Mouse (Mus musculus): Measurements from ENCODE around the gene Hivep3. TPM values are rescaled to one million over a fixed set of nuclear protein-coding genes. Genes with fewer than 3 reads are reported as not detected.
A peak's percentile ranks its signal among the peaks of the same experiment; 100 is the strongest.

The Hivep3 gene
- total RNA-seq, 2 experiments from 2014 or later: 44.1 to 46.2 TPM

DNA sequence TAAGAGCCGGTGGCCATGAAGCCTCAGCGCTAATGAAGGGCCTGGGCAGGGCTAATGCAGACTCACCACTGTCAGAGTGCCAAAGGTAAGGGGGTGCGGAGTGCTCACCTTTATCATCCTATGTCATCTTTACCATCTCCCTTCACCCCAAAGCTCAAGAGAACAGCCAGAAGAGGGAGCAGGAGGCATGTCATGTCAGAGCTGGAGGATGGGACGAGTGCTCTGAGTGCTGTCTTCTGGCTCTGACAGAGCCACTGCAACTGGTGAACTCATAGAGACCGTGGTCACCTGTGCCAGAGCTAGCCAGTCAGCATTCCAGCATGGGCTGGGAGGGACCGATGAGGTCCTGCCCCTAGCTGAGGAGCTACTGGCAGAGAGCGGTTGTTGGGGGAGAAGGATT, 27.2 kb downstream of the Hivep3 start:
- no peak for DNase-seq (ENCODE audit: low spot score in 2 of 2)

GRCm38 (mm10) chr4:119761459-119762121, 28.0 kb downstream of the Hivep3 start:
- DNase-seq (ENCODE audit: low spot score in 2 of 2): no peak

DNA sequence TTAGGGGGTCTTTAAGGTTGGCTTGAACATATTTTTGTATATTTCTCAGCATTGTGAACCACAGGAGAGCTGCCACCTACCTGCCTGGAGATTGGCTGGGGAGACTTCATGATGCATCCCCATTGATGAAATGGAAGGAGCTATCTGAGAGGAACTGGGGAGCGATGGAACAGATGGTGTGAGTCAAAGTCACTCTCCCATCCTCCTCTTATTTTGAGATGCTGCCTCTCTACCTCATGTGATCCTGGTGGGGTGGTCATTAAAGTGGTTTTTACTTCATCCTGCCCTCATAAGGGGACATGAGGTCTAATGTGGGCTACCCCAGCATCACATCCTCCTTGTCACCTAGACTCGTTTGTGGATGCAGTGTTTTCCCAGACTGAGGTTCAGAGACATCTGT, 28.6 kb downstream of the Hivep3 start:
- no peak for DNase-seq (ENCODE audit: low spot score in 2 of 2)

DNA sequence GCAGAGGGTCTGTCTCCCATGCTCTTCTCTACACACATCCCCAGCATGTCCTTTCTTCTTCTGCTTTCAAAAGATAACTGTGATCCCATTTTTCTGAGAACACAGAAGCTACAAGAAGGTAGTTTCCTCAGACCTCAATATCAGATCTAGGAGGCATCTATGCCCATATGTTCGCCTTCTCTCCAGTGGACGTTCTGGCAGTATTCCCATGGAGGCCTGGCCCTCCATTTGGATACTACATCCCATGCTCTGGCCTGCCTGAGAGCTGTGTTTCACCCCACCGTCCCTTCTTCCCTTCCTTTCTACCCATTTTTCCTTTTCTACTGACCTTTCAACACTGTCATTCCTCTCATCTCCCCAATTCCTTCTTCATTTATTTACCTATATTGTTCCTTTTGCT, 34.5 kb downstream of the Hivep3 start:
- no peak for DNase-seq (ENCODE audit: low spot score in 2 of 2)

DNA sequence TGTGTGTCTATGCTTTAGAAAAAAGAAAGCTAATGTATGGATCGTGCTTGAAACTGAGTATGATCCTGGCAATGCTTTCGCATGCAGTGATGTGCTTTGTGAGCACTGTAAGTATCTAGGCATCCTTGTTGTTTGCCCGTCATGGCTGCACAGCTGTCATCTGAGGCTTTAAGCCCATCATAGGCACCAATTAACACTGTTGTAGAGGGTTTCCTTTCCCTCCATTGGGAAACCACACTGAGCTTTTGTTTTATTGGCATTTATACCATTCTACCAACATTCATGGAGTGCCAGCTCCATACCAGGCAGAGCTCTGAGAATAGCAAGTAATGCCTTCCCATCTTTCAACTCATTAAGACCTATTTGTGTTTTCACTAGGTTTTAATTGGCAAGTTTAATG, 42.3 kb downstream of the Hivep3 start:
- DNase-seq (ENCODE audit: low spot score in 2 of 2): no peak

- no peak for DNase-seq (ENCODE audit: low spot score in 2 of 2)
Observed at GRCm38 (mm10) chr4:119777146-119777545, 43.6 kb downstream of the Hivep3 start.

DNA sequence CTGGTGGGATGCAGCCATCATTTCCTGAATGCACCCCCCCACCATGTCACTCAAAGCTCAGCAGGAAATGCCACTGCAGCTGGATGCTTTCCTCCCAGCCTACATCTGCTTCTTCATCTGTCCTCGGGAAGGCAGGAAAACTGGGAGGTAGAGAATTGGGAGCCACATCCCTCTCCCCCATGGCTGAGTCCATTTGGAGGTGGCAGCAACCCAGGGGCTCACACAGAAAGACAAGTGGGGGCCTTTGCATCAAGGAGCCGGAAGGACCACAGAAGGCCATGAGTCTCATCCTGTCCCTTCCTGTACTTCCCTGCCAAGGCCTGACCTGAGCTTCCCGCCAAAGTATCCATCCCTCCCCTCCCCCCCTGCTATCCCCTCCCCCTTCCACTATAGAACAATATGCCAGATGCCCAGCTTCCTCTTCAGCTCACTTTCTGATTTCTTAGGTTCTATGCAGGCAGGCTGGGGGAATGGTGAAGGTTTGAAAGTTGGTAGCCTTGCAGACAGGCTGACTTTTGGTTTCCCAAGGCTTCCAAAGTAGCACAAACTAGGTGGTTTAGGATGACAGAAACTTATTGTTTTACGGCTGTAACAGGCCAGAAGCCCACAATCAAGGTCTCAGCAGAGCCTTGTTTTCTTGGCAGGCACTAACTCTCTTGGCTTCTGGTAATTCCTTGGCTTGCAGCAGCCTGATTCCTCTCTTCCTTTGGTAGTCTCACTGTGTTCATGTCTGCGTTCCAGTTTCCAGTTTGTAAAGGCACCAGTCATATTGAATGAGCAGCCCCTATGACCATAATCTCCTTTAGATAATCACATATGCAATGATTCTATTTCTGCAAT, 46.2 kb downstream of the Hivep3 start:
- peak; percentile 13 to 62 for DNase-seq (ENCODE audit: low spot score in 2 of 2)

DNA sequence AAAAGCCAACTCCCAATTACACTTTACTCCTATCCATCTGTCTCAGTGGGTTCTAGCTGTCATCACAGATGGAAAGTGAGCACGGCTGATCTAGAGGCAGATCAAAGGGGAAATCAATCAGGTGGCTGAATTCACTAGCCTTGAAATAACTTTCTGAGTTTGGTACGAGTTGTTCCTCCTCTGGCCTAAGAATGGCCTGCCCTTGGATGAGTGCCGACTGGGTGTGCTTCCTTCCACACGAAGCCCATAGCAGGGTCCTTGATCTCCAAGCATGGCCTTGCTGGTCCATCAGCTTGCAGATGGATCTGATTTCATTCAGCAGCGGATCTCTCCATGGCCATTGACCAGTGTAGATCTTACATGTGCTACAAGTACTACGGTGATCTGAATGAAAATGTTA, 47.3 kb downstream of the Hivep3 start:
- DNase-seq (ENCODE audit: low spot score in 2 of 2): peak in 1 of 2 experiments; percentile 8

DNA sequence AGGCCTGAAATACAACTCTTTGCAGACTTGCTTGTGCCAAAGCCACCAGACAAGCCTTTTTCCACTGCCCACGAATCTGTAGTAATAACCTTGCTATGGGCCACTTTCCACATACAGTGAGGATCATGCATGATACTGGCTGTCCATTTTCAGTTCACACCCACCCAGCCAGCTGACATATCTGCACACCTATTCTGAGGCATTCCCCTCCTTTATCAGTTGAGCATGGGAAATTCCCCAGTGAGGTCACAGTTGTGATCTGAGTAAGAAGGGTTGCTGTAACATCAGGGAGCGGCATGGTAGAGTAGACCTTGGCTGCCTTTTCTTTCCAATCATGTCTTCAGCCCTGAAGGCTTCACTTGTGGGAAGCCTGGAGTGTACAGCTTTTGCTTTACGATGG, 51.4 kb downstream of the Hivep3 start:
- DNase-seq (ENCODE audit: low spot score in 2 of 2): no peak

GRCm38 (mm10) chr4:119786307-119786706, 52.7 kb downstream of the Hivep3 start:
- DNase-seq (ENCODE audit: low spot score in 2 of 2): no peak

DNA sequence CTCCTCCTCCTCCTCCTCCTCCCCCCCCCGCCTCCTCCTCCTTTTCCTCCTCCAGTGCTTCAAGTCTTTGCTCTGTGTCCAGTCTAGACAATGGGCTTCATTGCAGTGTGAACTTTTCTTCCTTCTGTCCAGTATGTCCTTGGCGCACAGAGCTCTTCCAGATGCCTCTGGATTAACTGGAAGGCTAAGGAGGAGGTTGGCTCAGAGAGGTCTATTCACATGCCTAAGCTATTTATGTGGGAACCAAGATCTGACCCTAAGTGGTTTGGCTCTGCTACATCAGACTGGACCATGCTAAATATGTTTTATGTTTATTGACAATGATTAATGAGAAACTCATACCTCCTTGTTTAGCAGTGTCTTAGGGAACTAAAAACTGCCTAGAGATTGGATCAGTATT, 53.1 kb downstream of the Hivep3 start:
- no peak for DNase-seq (ENCODE audit: low spot score in 2 of 2)

DNA sequence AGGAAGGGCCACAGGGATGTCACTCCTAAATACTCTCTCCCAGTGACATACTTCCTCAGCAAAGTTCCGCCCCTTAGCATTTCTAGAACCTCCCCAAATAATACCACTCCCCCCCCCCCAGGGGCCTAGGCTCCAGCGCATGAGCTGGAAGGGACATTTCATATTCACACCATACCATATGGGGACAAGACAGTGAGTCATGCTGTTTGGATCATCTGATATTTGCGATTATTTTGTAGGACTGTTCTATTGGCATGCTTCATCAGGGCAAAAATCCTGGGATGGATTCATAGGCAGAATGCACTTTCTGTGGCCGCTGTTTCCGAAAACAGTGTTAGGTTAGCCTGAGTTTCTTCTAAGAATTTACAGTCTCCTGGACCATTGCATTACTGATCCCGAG, 55.2 kb downstream of the Hivep3 start:
- no peak for DNase-seq (ENCODE audit: low spot score in 2 of 2)

DNA sequence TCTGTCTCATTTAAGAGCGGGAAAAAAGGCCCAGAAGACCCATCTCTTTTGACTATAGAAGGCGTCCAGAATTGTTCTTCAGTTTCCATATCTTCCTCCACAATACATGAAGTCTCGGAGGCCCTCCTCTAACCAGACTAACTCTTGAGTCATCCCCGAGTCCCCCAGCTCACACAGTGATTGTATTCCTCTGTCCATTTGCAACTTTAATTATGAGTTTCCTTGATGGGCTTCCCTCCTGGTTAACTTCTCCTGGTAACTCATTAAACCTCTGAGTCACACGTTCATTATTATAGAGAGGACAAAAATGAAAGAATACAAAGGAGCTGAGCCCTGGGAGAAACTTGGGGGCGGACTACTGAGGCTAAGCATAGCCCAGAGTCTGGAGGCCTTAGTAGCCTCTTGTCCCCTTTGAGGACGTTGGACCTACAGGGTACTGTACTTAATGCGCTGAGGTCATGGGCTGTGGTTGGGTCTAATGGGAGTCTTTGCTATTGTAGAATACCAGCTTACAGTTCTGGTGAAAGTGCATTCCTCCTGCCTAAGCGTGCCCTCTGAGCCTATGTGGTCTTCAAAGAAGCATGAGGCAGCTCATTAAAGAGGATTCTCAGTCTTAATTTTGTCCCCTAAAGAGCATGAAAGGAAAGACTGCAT, 56.0 kb downstream of the Hivep3 start:
- no peak for DNase-seq (ENCODE audit: low spot score in 2 of 2)

GRCm38 (mm10) chr4:119798891-119799290, 65.3 kb downstream of the Hivep3 start:
- DNase-seq (ENCODE audit: low spot score in 2 of 2): no peak

DNA sequence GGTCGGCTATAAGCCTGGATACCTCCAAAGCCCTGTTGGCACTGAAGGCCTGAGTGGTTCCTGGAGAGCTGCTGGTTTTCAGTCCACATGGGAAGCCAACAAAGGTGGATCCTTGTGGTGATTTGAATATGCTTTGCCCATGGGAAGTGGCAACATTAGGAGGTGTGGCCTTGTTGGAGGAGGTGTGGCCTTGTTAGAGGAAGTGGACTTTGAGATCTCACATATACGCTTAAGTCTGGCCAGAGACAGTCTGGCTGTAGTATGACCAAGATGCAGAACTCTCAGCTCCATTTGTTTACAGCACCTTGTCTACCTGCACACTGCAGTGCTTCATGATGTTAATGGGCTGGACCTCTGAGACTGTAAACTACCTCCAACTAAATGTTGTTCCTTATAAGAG, 73.0 kb downstream of the Hivep3 start:
- DNase-seq (ENCODE audit: low spot score in 2 of 2): no peak

- DNase-seq (ENCODE audit: low spot score in 2 of 2): no peak
Observed at GRCm38 (mm10) chr4:119807359-119807758, 73.8 kb downstream of the Hivep3 start.

GRCm38 (mm10) chr4:119809245-119809644, 75.7 kb downstream of the Hivep3 start:
- DNase-seq (ENCODE audit: low spot score in 2 of 2): peak in 1 of 2 experiments; percentile 64

- DNase-seq (ENCODE audit: low spot score in 2 of 2): peak; percentile 55 to 70
Observed at GRCm38 (mm10) chr4:119812775-119813174, 79.2 kb downstream of the Hivep3 start.

DNA sequence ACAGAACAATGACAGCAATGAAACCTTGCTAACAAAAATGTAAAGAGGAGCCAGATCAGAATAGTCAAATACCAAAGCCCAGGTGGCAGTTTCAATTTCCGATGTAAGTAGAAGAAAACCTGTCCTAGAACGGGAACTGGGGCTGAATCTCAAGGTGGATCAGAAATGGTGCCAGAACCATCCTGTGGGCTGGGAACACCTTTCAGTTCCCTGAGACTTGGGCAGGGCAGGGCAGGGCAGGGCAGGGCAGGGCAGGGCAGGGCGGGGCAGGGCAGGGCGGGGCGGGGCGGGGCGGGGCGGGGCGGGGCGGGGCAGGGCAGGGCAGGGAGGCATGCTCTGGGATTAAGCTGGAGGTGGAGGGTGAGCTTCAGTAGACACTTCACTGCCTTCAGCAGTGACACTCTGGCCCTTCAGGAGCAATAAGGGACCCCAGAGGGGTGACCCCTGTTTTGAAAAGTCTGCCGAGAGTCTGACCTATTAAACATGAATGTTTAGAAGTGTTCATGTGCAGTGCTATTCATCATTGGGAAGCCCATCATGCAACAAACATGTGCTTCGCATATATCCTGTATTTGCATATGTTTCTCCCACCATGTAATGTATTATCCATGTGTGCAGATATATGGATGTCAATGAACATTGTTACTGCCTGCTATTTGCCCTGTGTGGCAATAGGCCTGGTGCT, 80.1 kb downstream of the Hivep3 start:
- peak in 1 of 2 experiments; percentile 23 for DNase-seq (ENCODE audit: low spot score in 2 of 2)

DNA sequence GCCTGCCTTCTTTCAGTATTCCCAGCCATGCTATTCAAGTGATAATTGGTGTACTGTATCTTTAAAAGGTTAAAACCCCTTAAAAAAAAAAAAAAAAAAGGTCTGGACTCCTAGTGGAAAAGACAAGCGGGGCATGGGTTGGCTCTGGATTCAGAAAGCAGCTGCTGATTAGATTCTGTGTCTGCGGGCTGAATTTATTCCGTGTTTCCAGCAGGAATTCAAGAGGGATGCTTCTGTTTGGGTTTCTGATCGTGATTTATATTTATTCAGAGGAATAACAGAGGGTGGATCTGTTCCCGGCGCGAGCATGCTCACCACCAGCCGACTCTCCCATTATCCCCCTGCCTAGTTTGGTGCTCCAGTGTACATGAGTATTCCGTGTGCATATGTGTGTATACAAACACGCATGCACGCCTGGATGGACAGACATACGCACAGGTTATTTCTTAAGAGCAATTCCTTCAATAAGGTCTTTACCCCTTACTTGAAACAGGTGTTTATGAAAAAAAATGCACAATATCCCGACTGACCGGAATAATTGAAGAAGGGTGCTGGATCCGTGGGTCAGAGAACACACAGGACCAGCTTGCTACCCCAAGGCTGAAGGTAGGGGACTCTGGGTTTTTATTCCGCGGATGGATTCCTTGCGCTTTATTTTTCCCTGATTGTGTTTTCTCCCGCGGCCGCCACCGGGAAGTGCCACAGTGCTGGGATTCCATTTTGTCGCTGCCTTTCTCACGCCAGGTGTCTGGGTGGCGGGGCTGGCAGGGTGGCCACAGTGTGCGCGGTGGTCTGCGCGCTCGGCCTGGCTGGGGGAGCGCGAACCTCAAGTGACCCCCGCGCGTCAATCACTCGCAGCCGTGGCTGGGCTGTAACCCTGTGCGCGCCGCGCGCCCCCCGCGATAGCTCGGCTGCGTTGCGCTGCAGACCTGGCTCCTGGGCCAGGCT, 80.9 kb downstream of the Hivep3 start:
- peak; percentile 65 to 76 for DNase-seq (ENCODE audit: low spot score in 2 of 2)

Data from layer of hippocampus, postnatal 14 days (tissue).